In genomic region chr1:75510154-75510553, GRCm38 (mm10) we compare ENCODE assay signal across 24 mouse cellular contexts. TPM values are rescaled to one million over a fixed set of nuclear protein-coding genes. Genes with fewer than 3 reads are reported as not detected.
DNase-seq lines count a peak whose midpoint lies in the region; ATAC-seq and TF ChIP-seq lines count a peak whose summit lies in the region.
"Had no signal": no experiment of that assay in that cellular context is flagged by ENCODE, and none has a peak within 500 bp of the region (broad histone marks: within the 10 kb centered on the region; RNA-seq: fewer than 3 reads in every experiment).

No protein-coding gene starts in this region.

- WGBS in heart, embryonic 10.5 days: 46% methylated on average over 5 of the region's 5 CpGs
- WGBS in heart, embryonic 16.5 days: 37% methylated on average over 5 of the region's 5 CpGs
- 77% methylated on average over 5 of the region's 5 CpGs for WGBS in midbrain, embryonic 11.5 days
- WGBS in midbrain, embryonic 15.5 days: 78% methylated on average over 5 of the region's 5 CpGs

- 0 out of 2 replicates have a peak overlapping the region, but pooled peaks have one; percentile 17 for H3K4me2 ChIP-seq in heart, embryonic 16.5 days (ENCODE audit: low read depth, low read length)
- no peak overlapping the region for H3K4me2 ChIP-seq in midbrain, embryonic 11.5 days
- H3K4me2 ChIP-seq in midbrain, embryonic 15.5 days: no peak overlapping the region
- H3K4me2 ChIP-seq: forebrain, embryonic 15.5 days; hindbrain, embryonic 13.5 days; neural tube, embryonic 15.5 days; stomach, embryonic 15.5 days had no signal

- no peak overlapping the region for H3K9ac ChIP-seq in heart, embryonic 16.5 days (ENCODE audit: low read length)
- no peak overlapping the region for H3K9ac ChIP-seq in midbrain, embryonic 11.5 days (ENCODE audit: low read length)
- no peak overlapping the region for H3K9ac ChIP-seq in midbrain, embryonic 15.5 days
- H3K9ac ChIP-seq: forebrain, embryonic 15.5 days; hindbrain, embryonic 13.5 days; neural tube, embryonic 15.5 days; stomach, embryonic 15.5 days had no signal

- intact Hi-C loops in left cerebral cortex, postnatal 36 days (cut with DNase I): no loop called here
- intact Hi-C loops in gastrocnemius, adult 2 months (cut with DNase I): no loop called here

- no peak for ATAC-seq in heart, embryonic 16.5 days (replicated peaks; ENCODE audit: extremely low read depth, insufficient read depth, low FRiP score)
- ATAC-seq in midbrain, embryonic 11.5 days (ENCODE audit: low FRiP score): no peak
- no peak for ATAC-seq in midbrain, embryonic 15.5 days (replicated peaks)
- ATAC-seq: forebrain, embryonic 15.5 days; Patski had no signal

- no peak for TF ChIP-seq CTCF in gastrocnemius, adult 2 months (IDR thresholded peaks at IDR 0.05)

- no peak for DNase-seq in heart, embryonic 10.5 days (ENCODE audit: low spot score)
- DNase-seq in heart, adult 11 months: no peak
- DNase-seq in heart, adult 9 months (ENCODE audit: low spot score in 2 of 2): no peak
- peak; percentile 65 for DNase-seq in midbrain, embryonic 11.5 days (ENCODE audit: low spot score, missing footprints)
- no peak for DNase-seq in left cerebral cortex, postnatal 36 days (ENCODE audit: low spot score in 2 of 2)
- DNase-seq in gastrocnemius, adult 2 months: no peak
- DNase-seq: adrenal gland, adult 8-10 months; cerebellum, adult 11-12 months; cerebellum, postnatal 10 days; gastrocnemius, postnatal 14 days; kidney, adult 8-10 months; kidney, postnatal 10 days; thymus, adult 2 months had no signal

- H3K27ac ChIP-seq in heart, embryonic 10.5 days: peak overlapping the region; percentile 89
- peak overlapping the region; percentile 95 for H3K27ac ChIP-seq in heart, embryonic 16.5 days (ENCODE audit: low read length)
- no peak overlapping the region for H3K27ac ChIP-seq in midbrain, embryonic 11.5 days (ENCODE audit: low read depth, low read length)
- H3K27ac ChIP-seq in midbrain, embryonic 15.5 days: no peak overlapping the region
- no peak overlapping the region for H3K27ac ChIP-seq in gastrocnemius, adult 2 months
- H3K27ac ChIP-seq: embryonic facial prominence, embryonic 10.5 days; forebrain, embryonic 15.5 days; hindbrain, embryonic 13.5 days; neural tube, embryonic 15.5 days had no signal

- no peaks in the 10 kb centered on the region for H3K9me3 ChIP-seq in heart, embryonic 10.5 days
- no peaks in the 10 kb centered on the region for H3K9me3 ChIP-seq in heart, embryonic 16.5 days (replicated peaks; ENCODE audit: control insufficient read depth, low read length)
- no peaks in the 10 kb centered on the region for H3K9me3 ChIP-seq in midbrain, embryonic 11.5 days (ENCODE audit: control insufficient read depth, low read length)
- H3K9me3 ChIP-seq in midbrain, embryonic 15.5 days: no peaks in the 10 kb centered on the region
- H3K9me3 ChIP-seq: embryonic facial prominence, embryonic 10.5 days; forebrain, embryonic 15.5 days; hindbrain, embryonic 13.5 days; midbrain, embryonic 10.5 days; neural tube, embryonic 15.5 days; stomach, embryonic 15.5 days had no signal

- H3K36me3 ChIP-seq in heart, embryonic 10.5 days: no peaks in the 10 kb centered on the region
- H3K36me3 ChIP-seq in heart, embryonic 16.5 days (ENCODE audit: control insufficient read depth, insufficient read depth): no peaks in the 10 kb centered on the region
- no peaks in the 10 kb centered on the region for H3K36me3 ChIP-seq in midbrain, embryonic 11.5 days (ENCODE audit: control insufficient read depth, insufficient read depth, low read length)
- no peaks in the 10 kb centered on the region for H3K36me3 ChIP-seq in midbrain, embryonic 15.5 days (replicated peaks)
- H3K36me3 ChIP-seq: embryonic facial prominence, embryonic 10.5 days; forebrain, embryonic 15.5 days; G1E; hindbrain, embryonic 13.5 days; midbrain, embryonic 10.5 days; neural tube, embryonic 15.5 days; stomach, embryonic 15.5 days had no signal

- H3K27me3 ChIP-seq in heart, embryonic 10.5 days (ENCODE audit: insufficient read depth, poor library complexity, severe bottlenecking): no peaks in the 10 kb centered on the region
- no peaks in the 10 kb centered on the region for H3K27me3 ChIP-seq in heart, embryonic 16.5 days (ENCODE audit: control insufficient read depth, insufficient read depth, low read length)
- H3K27me3 ChIP-seq in midbrain, embryonic 11.5 days (ENCODE audit: control insufficient read depth, insufficient read depth, low read length): peaks cover 3% of the 10 kb centered on the region; the same call in 1 of the 2 replicates
- H3K27me3 ChIP-seq in midbrain, embryonic 15.5 days (replicated peaks): peaks cover 5% of the 10 kb centered on the region; the same call in 1 of the 2 replicates
- H3K27me3 ChIP-seq: forebrain, embryonic 15.5 days; stomach, embryonic 15.5 days had no signal

- H3K4me1 ChIP-seq in heart, embryonic 10.5 days: peaks cover 83% of the 10 kb centered on the region
- peaks cover 43% of the 10 kb centered on the region for H3K4me1 ChIP-seq in heart, embryonic 16.5 days (ENCODE audit: control insufficient read depth, insufficient read depth, low read length)
- peaks cover 4% of the 10 kb centered on the region for H3K4me1 ChIP-seq in midbrain, embryonic 11.5 days (ENCODE audit: control insufficient read depth, insufficient read depth, low read length)
- peaks cover 11% of the 10 kb centered on the region for H3K4me1 ChIP-seq in midbrain, embryonic 15.5 days

- H3K4me3 ChIP-seq in heart, embryonic 10.5 days: no peak overlapping the region
- H3K4me3 ChIP-seq in heart, embryonic 16.5 days (ENCODE audit: low read length): no peak overlapping the region
- H3K4me3 ChIP-seq in midbrain, embryonic 11.5 days (ENCODE audit: low read depth, low read length): no peak overlapping the region
- no peak overlapping the region for H3K4me3 ChIP-seq in midbrain, embryonic 15.5 days
- H3K4me3 ChIP-seq in gastrocnemius, adult 2 months: no peak overlapping the region
- H3K4me3 ChIP-seq: embryonic facial prominence, embryonic 10.5 days; forebrain, embryonic 15.5 days; hindbrain, embryonic 13.5 days; midbrain, embryonic 10.5 days; neural tube, embryonic 15.5 days; stomach, embryonic 15.5 days had no signal

RNA-seq across cellular contexts. Expression of gene Inha, which starts 3.3 kb away (rescaled TPM):
- polyA plus RNA-seq in heart, embryonic 10.5 days (2016; fragmentation: Nextera tagmentation; extraction: Ambion mirVana): 7.8 and 8.2 TPM in 2 replicates
- polyA plus RNA-seq in heart, embryonic 16.5 days (2015; fragmentation: Nextera tagmentation; extraction: Ambion mirVana): 4.1 and 5.5 TPM in 2 replicates
- polyA plus RNA-seq in midbrain, embryonic 11.5 days (2014; fragmentation: Nextera tagmentation; extraction: Ambion mirVana): 1.3 and 1.6 TPM in 2 replicates
- 24.3 and 24.5 TPM in 2 replicates for polyA plus RNA-seq in midbrain, embryonic 15.5 days (2015; fragmentation: Nextera tagmentation; extraction: Ambion mirVana)
- 10 to 100 TPM; 18.6 to 30.8 TPM for total RNA-seq in left cerebral cortex, postnatal 36 days (2021)
- 1 to 10 TPM; 1.3 to 2.2 TPM for total RNA-seq in gastrocnemius, adult 2 months (2021)
- total RNA-seq: G1E; liver, adult 2 months had no signal
- polyA plus RNA-seq: G1E had no signal

RNA-seq across cellular contexts. Expression of gene Obsl1, which starts 3.9 kb away (rescaled TPM):
- 103 and 107 TPM in 2 replicates for polyA plus RNA-seq in heart, embryonic 10.5 days (2016; fragmentation: Nextera tagmentation; extraction: Ambion mirVana)
- 83.9 and 94.2 TPM in 2 replicates for polyA plus RNA-seq in heart, embryonic 16.5 days (2015; fragmentation: Nextera tagmentation; extraction: Ambion mirVana)
- 31.0 and 33.2 TPM in 2 replicates for polyA plus RNA-seq in midbrain, embryonic 11.5 days (2014; fragmentation: Nextera tagmentation; extraction: Ambion mirVana)
- 29.3 and 31.9 TPM in 2 replicates for polyA plus RNA-seq in midbrain, embryonic 15.5 days (2015; fragmentation: Nextera tagmentation; extraction: Ambion mirVana)
- total RNA-seq in left cerebral cortex, postnatal 36 days (2021): 10 to 100 TPM; 25.4 to 33.2 TPM
- total RNA-seq in gastrocnemius, adult 2 months (2021): 10 to 100 TPM; 28.4 to 41.4 TPM
- polyA plus RNA-seq: G1E had no signal

RNA-seq across cellular contexts. Expression of gene Stk11ip, which starts 11.2 kb away (rescaled TPM):
- 20.2 and 22.3 TPM in 2 replicates for polyA plus RNA-seq in heart, embryonic 10.5 days (2016; fragmentation: Nextera tagmentation; extraction: Ambion mirVana)
- 14.3 and 14.7 TPM in 2 replicates for polyA plus RNA-seq in heart, embryonic 16.5 days (2015; fragmentation: Nextera tagmentation; extraction: Ambion mirVana)
- 12.3 and 15.7 TPM in 2 replicates for polyA plus RNA-seq in midbrain, embryonic 11.5 days (2014; fragmentation: Nextera tagmentation; extraction: Ambion mirVana)
- polyA plus RNA-seq in midbrain, embryonic 15.5 days (2015; fragmentation: Nextera tagmentation; extraction: Ambion mirVana): 25.7 and 27.7 TPM in 2 replicates
- 10 to 100 TPM; 29.2 to 38.0 TPM for total RNA-seq in left cerebral cortex, postnatal 36 days (2021)
- total RNA-seq in gastrocnemius, adult 2 months (2021): 1 to 10 TPM; 6.2 to 8.4 TPM

RNA-seq across cellular contexts. Expression of gene Tmem198, which starts 30.8 kb away (rescaled TPM):
- polyA plus RNA-seq in heart, embryonic 10.5 days (2016; fragmentation: Nextera tagmentation; extraction: Ambion mirVana): 0.36 and 0.39 TPM in 2 replicates
- 0.60 and 0.69 TPM in 2 replicates for polyA plus RNA-seq in heart, embryonic 16.5 days (2015; fragmentation: Nextera tagmentation; extraction: Ambion mirVana)
- polyA plus RNA-seq in midbrain, embryonic 11.5 days (2014; fragmentation: Nextera tagmentation; extraction: Ambion mirVana): 11.6 and 13.0 TPM in 2 replicates
- polyA plus RNA-seq in midbrain, embryonic 15.5 days (2015; fragmentation: Nextera tagmentation; extraction: Ambion mirVana): 59.2 and 60.0 TPM in 2 replicates
- 100 to 1,000 TPM in 1 of 2 experiments, 10 to 100 TPM in 1; 94.2 to 105 TPM for total RNA-seq in left cerebral cortex, postnatal 36 days (2021)
- not detected for total RNA-seq in gastrocnemius, adult 2 months (2021)

RNA-seq across cellular contexts. Expression of gene Chpf, which starts 31.0 kb away (rescaled TPM):
- polyA plus RNA-seq in heart, embryonic 10.5 days (2016; fragmentation: Nextera tagmentation; extraction: Ambion mirVana): 30.8 and 30.9 TPM in 2 replicates
- polyA plus RNA-seq in heart, embryonic 16.5 days (2015; fragmentation: Nextera tagmentation; extraction: Ambion mirVana): 23.9 and 27.0 TPM in 2 replicates
- polyA plus RNA-seq in midbrain, embryonic 11.5 days (2014; fragmentation: Nextera tagmentation; extraction: Ambion mirVana): 15.2 and 20.8 TPM in 2 replicates
- 42.3 and 45.8 TPM in 2 replicates for polyA plus RNA-seq in midbrain, embryonic 15.5 days (2015; fragmentation: Nextera tagmentation; extraction: Ambion mirVana)
- 10 to 100 TPM; 75.3 to 86.3 TPM for total RNA-seq in left cerebral cortex, postnatal 36 days (2021)
- total RNA-seq in gastrocnemius, adult 2 months (2021): 1 to 10 TPM; 3.0 to 6.2 TPM

Comparison
In these comparisons a context has a peak if more than half of its experiments do, and no peak if none do; other contexts are left out.
1. H3K27ac ChIP-seq: peak in heart, embryonic 10.5 days (single experiment) and heart, embryonic 16.5 days (single experiment); none in midbrain, embryonic 11.5 days (single experiment), midbrain, embryonic 15.5 days (single experiment) and gastrocnemius, adult 2 months (single experiment).